Mouse (Mus musculus): ENCODE results near the gene Cgas. TPM values are rescaled to one million over a fixed set of nuclear protein-coding genes. Genes with fewer than 3 reads are reported as not detected.

Cgas gene
- total RNA-seq, 2 experiments from 2014 or later, result 0.58 to 0.77 TPM

Small RNA genes within 50 kb of the gene (microRNA-seq; reads per million reads assigned to microRNA genes)
- gene Gm26377, result 0 reads per million in 2 experiments

Other genes starting within 250 kb of the Cgas start
- gene Gsta1, start 212.6 kb downstream of the Cgas start, total RNA-seq (2021), result not detected
- gene Gm3776, start 186.1 kb downstream of the Cgas start, total RNA-seq (2021), result not detected
- not detected for gene Gm10639, start 153.3 kb downstream of the Cgas start, total RNA-seq (2021)
- gene Omt2a, start 128.4 kb downstream of the Cgas start, total RNA-seq (2021), result not detected
- gene Omt2b, start 115.6 kb downstream of the Cgas start, total RNA-seq (2021), result not detected
- gene Gsta2, start 87.4 kb downstream of the Cgas start, total RNA-seq (2021), result not detected
- not detected for gene Dppa5a, start 75.1 kb downstream of the Cgas start, total RNA-seq (2021)
- not detected for gene Ooep, start 64.5 kb downstream of the Cgas start, total RNA-seq (2021)
- gene Ddx43, start 47.5 kb downstream of the Cgas start, total RNA-seq (2021), result not detected
- 10 to 100 TPM; 24.3 to 26.3 TPM for gene Mto1, start 5.0 kb upstream of the Cgas start, total RNA-seq (2021)
- gene Gm17324, start 5.5 kb upstream of the Cgas start, total RNA-seq (2021), result 1 to 10 TPM; 1.1 TPM
- gene Eef1a1, start 45.9 kb upstream of the Cgas start, total RNA-seq (2021), result 1,000 to 10,000 TPM; 2,932 to 3,031 TPM
- gene Slc17a5, start 144.8 kb upstream of the Cgas start, total RNA-seq (2021), result 10 to 100 TPM; 21.1 to 21.7 TPM
- gene Cd109, start 172.3 kb upstream of the Cgas start, total RNA-seq (2021), result 1 to 10 TPM; 2.9 to 3.2 TPM